Mouse (Mus musculus) ES-CJ7 (cell line): Measurements from ENCODE around the gene Gm21972.
A peak's percentile ranks its signal among the peaks of the same experiment; 100 is the strongest.

Experiments
- DNase-seq: peaks from one replicate; pipeline ENCODE4 v3.0.0; 2011; ENCODE audit warnings: low read depth, low spot score

Gm21972 gene

DNA sequence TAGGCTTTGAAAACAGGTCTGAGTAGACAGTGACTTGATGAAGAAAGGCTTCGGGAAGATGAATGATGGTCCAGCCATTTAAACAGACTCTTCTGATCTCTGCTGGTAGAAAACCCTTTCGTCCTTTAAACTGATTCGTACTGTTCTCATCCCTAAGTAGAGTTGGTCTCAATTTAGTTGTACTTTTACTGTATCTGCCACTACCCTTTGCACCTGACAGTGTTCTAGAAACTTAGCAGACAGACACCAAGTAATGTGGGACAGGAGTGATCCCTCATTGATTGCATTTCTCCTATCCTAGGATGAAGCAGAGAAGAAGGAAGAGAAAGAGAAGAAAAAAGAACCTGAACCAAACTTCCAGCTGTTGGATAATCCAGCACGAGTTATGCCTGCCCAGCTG, at the start of gene Gm21972:
Gene Gm21972 (plus strand): TSS at position 301 of the 400 bp plus-strand sequence.
- DNase-seq: no peak

GRCm38 (mm10) chr1:86094413-86094812, 39.0 kb upstream of the Gm21972 start:
- no peak for DNase-seq

- no peak for DNase-seq
These were observed 28.4 kb upstream of the Gm21972 start for GRCm38 (mm10) chr1:86105054-86105453.

DNA sequence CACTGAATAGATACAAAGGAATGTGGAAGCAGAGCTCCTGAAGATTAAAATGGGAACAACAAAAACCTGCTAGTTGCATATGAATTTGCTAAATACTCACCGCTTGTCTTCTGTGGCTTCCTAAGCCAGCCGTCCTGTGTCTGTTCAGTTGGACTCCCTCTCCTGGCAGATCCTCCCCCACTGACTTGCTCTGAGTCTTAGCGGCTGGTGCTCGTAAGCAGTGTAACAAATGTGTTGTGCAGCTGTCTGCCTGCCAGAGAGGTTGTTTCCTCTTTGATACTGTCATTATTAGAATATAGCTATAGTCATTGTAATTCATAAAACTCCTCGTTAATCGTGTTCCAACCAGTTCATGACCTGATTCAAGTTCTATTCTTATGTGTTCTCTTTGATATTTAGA, 21.7 kb upstream of the Gm21972 start, which contains the start of gene Htr2b:
Gene Htr2b (minus strand): TSS at position 192 of the 400 bp plus-strand sequence.
- no peak for DNase-seq

DNA sequence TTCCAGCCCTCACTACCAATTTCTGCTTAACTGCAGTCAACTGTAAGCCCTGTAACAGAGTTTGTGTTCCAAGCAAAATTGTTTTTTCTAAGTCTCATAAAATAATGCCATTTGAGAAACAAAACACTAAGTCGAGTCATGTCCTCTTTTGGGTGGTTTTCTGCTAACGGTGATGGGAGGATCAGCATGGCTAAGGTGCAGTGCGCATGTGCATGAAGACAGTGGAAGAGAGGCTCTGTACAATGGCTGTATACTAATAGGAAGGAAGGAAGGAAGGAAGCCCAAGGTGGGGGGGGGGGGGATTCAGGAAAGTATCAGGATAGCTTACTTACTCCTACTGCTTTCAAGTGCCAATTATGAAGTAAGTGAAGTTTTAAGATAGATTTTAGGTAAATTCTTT, 19.3 kb upstream of the Gm21972 start:
- DNase-seq: no peak

DNA sequence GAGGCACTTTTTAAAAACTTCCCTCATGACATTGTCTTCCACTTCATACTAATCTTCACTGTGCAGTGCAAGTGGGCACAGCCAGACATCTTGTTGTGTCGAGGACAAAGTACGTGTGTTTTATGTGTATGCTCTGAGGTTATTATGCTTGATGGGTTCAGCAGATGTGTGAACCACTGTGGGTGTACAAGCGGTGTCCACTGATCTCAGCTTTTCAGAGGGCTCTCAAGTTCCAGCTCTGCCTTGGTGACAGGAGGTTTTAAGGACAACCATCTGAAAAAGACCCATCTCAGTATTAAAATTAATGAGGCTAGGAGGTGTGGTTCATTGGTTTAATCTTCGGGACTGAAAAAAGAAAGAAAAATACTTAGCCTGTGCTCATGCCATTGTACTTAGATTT, 13.9 kb upstream of the Gm21972 start:
- no peak for DNase-seq

DNA sequence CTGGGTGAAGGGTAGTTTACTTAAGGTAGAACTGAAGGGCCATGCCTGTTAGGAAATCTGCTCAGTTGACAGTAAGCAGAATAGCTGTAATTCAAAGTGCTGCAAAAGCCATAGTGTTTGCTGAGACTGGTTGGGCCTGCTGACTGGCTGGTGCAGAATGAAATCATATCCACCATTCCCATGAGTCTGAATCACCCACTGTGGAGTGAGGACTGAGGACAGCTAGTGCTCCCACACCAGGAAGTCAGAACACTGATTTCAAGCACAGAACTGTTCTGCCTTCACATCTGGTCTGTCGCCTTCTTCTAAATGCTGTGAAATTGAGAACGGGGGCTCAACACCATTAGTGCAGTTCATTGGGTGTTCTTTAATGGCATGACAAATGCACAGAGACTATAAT, 7.4 kb upstream of the Gm21972 start:
- no peak for DNase-seq

GRCm38 (mm10) chr1:86135315-86135714, 1.9 kb downstream of the Gm21972 start:
- DNase-seq: no peak

GRCm38 (mm10) chr1:86141081-86141480, 7.6 kb downstream of the Gm21972 start:
- DNase-seq: no peak

GRCm38 (mm10) chr1:86143165-86143564, 9.7 kb downstream of the Gm21972 start:
- DNase-seq: no peak

DNA sequence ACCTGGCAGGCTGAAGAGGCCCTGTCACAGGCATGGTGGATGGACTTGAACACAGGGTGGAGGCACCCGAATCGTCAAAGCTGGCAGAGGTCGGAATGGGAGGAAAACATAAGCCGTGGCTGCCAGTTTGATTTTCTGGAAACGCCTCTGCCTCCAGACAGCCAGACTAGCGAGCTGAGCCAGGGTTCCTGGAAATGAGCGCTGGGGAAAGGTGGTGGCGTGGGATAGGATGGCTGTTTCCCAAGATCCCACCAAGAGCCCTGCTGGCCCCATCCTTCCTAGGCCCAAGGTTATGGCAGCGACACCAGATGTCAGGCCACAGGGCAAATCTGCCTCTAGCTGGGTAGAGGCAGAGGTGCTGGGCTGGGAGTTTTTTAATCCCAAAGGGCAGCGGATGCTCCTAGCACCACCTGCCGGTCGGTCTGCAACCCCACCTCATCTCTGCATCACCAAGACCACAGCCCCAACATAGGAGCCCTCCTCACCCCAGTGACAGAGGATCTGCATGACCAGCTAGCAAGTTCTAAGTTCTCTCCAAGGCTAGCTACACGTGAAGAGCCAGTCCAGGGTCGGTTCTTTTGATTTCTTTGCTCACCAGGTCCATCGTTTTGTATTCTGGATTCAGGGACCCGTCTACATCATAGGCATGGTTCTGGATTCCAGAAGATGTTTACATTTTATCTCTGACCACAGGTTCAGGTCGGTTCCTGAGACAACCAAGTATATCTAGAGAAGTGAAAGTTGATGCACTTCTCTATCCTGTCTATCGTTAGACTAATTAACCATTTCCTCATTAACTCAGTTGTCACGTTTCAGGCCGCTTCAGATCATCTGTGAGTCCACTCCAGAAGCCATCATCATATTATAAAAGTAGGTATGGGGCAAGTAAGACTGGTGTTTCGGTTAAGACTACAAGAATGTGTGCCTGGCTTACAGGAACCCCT, 10.8 kb downstream of the Gm21972 start:
- peak; percentile 73 for DNase-seq

DNA sequence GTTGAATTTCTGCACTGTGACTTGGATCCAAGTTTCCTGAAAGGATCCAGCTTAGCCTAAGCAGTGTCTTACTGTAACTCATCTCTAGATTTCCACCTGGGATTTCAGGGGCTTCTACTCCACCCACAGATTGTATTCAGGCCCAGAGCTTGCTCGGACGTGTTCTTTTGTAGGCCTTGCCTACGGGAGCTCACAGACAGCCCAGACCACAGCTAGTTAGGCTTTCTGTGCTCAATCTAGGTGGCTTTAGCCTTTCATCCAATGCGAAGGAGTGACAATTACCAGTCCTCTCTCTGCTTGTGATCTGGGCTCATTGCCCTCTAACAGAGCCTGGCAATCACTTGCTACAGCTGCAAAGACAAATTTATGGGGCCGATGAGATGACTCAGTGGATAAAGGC, 12.9 kb downstream of the Gm21972 start:
- DNase-seq: no peak

GRCm38 (mm10) chr1:86147557-86147956, 14.1 kb downstream of the Gm21972 start:
- DNase-seq: no peak

DNA sequence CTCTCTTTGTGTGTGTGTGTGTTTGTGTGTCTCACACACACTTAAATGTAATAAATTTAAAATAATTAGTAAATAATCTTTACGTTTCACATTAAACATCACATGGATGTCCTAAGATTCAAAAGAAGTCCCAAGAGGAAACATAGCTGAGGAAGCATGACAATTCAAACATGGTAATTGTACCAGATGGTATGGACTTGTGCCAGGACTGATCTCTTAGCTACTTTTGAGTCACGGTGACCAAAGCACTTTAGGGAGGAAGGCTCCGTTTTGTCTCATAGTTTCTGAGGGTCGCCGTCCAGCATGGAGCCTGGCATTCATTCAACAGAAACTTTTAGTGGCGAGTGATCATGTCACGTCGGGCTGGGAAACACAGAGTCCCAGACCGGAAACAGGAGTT, 14.7 kb downstream of the Gm21972 start:
- no peak for DNase-seq

DNA sequence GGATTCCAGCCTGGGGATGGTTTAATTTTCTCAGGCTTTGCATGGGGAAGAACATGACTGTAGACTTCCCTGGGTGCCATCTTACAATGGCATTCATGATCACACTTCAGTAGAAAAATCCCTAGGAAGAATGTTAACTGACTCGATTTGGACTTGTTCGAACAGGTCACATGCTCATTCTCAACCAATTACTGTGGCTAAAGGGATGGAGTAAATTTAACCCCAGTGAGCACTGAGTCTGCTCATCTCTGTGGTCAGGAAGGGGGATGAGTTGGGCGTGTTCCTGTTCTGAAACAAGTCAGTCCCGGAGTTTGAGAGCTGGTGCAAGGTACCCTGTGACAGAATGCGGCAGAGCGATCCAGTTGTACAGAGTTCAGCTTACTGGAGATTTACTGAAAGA, 17.5 kb downstream of the Gm21972 start:
- DNase-seq: peak; percentile 44

GRCm38 (mm10) chr1:86151376-86151775, 17.9 kb downstream of the Gm21972 start:
- no peak for DNase-seq

- peak; percentile 38 for DNase-seq
These were observed 19.2 kb downstream of the Gm21972 start for GRCm38 (mm10) chr1:86152618-86153017.

GRCm38 (mm10) chr1:86154133-86154823, 20.8 kb downstream of the Gm21972 start, which contains the start of gene Armc9:
Gene Armc9, plus strand, starts transcription at chr1:86154780.
- peak; percentile 98 for DNase-seq

DNA sequence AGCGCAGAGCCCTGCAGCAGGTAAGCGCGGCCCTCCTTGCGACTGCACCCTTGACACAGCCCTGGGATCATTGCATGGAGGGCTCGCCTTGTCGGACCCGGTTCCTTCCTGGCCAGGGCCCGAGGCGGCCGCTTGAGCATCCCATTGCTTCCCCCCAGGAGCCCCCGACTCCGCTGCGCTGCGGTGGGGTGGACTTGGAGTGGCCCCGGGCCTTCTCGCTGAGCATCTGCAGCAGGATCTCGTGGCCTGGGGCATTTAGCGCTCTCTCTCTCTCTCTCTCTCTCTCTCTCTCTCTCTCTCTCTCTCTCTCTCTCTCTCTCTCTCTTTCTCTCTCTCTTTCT, 21.4 kb downstream of the Gm21972 start:
- no peak for DNase-seq

DNA sequence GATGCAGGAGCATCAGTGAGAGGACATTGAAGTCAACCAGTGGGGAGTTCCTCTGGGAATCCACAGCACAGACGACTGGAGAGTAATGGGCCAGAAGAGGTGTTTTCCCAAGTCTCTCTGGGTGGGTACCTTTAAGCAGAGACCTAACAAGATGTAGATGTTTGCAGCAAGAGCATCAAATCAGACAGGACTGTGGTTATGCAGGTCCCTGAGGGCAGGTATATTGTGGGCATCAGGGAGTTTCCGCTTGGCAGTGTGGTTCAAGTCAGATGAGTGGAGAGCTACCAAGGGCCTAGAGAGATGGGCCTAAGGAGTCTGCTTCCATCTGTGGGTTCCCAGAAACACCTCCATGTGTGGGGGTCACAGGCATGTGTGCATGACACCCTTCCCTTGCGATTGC, 22.6 kb downstream of the Gm21972 start:
- DNase-seq: no peak

- no peak for DNase-seq
These were observed 23.2 kb downstream of the Gm21972 start for GRCm38 (mm10) chr1:86156595-86156994.

GRCm38 (mm10) chr1:86160059-86160458, 26.6 kb downstream of the Gm21972 start:
- no peak for DNase-seq

GRCm38 (mm10) chr1:86160479-86160878, 27.0 kb downstream of the Gm21972 start:
- DNase-seq: no peak
